In the genomic region with DNA sequence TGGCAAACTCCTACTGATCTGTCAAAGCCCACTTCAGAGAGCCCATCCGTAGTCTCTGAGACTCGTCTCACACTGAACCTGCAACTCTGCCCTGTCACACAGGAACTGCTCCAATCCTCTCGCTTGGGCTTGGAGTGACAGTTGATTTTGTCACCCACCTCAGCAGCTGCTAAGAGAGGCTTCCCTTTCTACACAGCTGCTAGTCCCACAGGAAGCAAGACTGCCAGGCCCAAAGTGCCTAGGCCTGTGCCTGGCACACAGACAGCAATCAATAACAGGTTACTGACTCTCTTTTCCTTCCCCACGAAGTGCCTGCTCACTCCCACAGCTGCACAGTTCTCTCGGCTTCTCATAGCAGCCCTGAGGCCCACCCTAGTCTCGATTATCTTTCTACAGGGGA, we compare ENCODE assay signal across 12 mouse cellular contexts. TPM values are rescaled to one million over a fixed set of nuclear protein-coding genes. Genes with fewer than 3 reads are reported as not detected.
DNase-seq lines count a peak whose midpoint lies in the region; ATAC-seq and TF ChIP-seq lines count a peak whose summit lies in the region.
"Had no signal": no experiment of that assay in that cellular context is flagged by ENCODE, and none has a peak within 500 bp of the region (broad histone marks: within the 10 kb centered on the region; RNA-seq: fewer than 3 reads in every experiment).

No protein-coding gene starts in this region.

- peaks cover 63% of the 10 kb centered on the region for H3K4me1 ChIP-seq in forebrain, embryonic 10.5 days
- H3K4me1 ChIP-seq in forebrain, embryonic 11.5 days (replicated peaks; ENCODE audit: control insufficient read depth, insufficient read depth, low read length), result peaks cover 19% of the 10 kb centered on the region
- H3K4me1 ChIP-seq in thymus, adult 2 months (replicated peaks; ENCODE audit: control insufficient read depth, insufficient read depth, low read length), result peaks cover 39% of the 10 kb centered on the region
- H3K4me1 ChIP-seq in midbrain, embryonic 16.5 days (ENCODE audit: control insufficient read depth, insufficient read depth, low read length), result peaks cover 28% of the 10 kb centered on the region
- H3K4me1 ChIP-seq in cerebellum, adult 2 months (ENCODE audit: control insufficient read depth, insufficient read depth, low read length), result no peaks in the 10 kb centered on the region

- no peak overlapping the region for H3K9ac ChIP-seq in forebrain, embryonic 11.5 days (ENCODE audit: low read length)
- no peak overlapping the region for H3K9ac ChIP-seq in midbrain, embryonic 16.5 days (ENCODE audit: low read depth, low read length)

- TF ChIP-seq POLR2A in thymus, adult 2 months (IDR thresholded peaks at IDR 0.05; ENCODE audit: control insufficient read depth, extremely low read depth, insufficient read depth, low read length, poor library complexity), result no peak
- TF ChIP-seq POLR2A in cerebellum, adult 2 months (IDR thresholded peaks at IDR 0.05; ENCODE audit: borderline replicate concordance, insufficient read depth, low read length), result no peak

- no peak for ATAC-seq in forebrain, embryonic 11.5 days (replicated peaks; ENCODE audit: low FRiP score)
- no peak for ATAC-seq in midbrain, embryonic 16.5 days

- TF ChIP-seq CTCF in thymus, adult 2 months (IDR thresholded peaks at IDR 0.05; ENCODE audit: borderline replicate concordance, control insufficient read depth, extremely low read depth, insufficient read depth, low read length, poor library complexity), result no peak
- TF ChIP-seq CTCF in cerebellum, adult 2 months (IDR thresholded peaks at IDR 0.05; ENCODE audit: borderline replicate concordance, insufficient read depth, low read depth, low read length), result no peak

- H3K27me3 ChIP-seq in forebrain, embryonic 10.5 days (ENCODE audit: poor library complexity, severe bottlenecking), result 0 out of 2 replicates have a peak, but pooled peaks cover 9% of the 10 kb centered on the region
- no peaks in the 10 kb centered on the region for H3K27me3 ChIP-seq in forebrain, embryonic 11.5 days (ENCODE audit: control insufficient read depth, insufficient read depth, low read length)
- H3K27me3 ChIP-seq in thymus, adult 2 months (ENCODE audit: control insufficient read depth, insufficient read depth, low read length), result no peaks in the 10 kb centered on the region
- no peaks in the 10 kb centered on the region for H3K27me3 ChIP-seq in midbrain, embryonic 16.5 days (ENCODE audit: control insufficient read depth, insufficient read depth, low read depth, low read length)
- H3K27me3 ChIP-seq in cerebellum, adult 2 months (ENCODE audit: control insufficient read depth, insufficient read depth, low read length), result no peaks in the 10 kb centered on the region

- no peaks in the 10 kb centered on the region for H3K9me3 ChIP-seq in forebrain, embryonic 10.5 days
- no peaks in the 10 kb centered on the region for H3K9me3 ChIP-seq in forebrain, embryonic 11.5 days (ENCODE audit: control insufficient read depth, low read length)
- no peaks in the 10 kb centered on the region for H3K9me3 ChIP-seq in midbrain, embryonic 16.5 days (replicated peaks; ENCODE audit: control insufficient read depth, low read length, poor library complexity, severe bottlenecking)

- intact Hi-C loops in left cerebral cortex, postnatal 10 days (cut with DNase I), result no loop called here

- no peak overlapping the region for H3K4me2 ChIP-seq in forebrain, embryonic 11.5 days (ENCODE audit: low read depth, low read length, severe bottlenecking)
- peak overlapping the region; percentile 91 for H3K4me2 ChIP-seq in midbrain, embryonic 16.5 days (ENCODE audit: low read length)

- H3K27ac ChIP-seq in forebrain, embryonic 10.5 days, result peak overlapping the region; percentile 99
- H3K27ac ChIP-seq in forebrain, embryonic 11.5 days (ENCODE audit: low read depth, low read length), result no peak overlapping the region
- peak overlapping the region; percentile 81 for H3K27ac ChIP-seq in thymus, adult 2 months (ENCODE audit: control insufficient read depth, insufficient read depth, low read length)
- no peak overlapping the region for H3K27ac ChIP-seq in midbrain, embryonic 16.5 days (ENCODE audit: low read length)
- H3K27ac ChIP-seq in cerebellum, adult 2 months (ENCODE audit: insufficient read depth, low read length), result no peak overlapping the region

- 81% methylated on average over 6 of the region's 6 CpGs for WGBS in forebrain, embryonic 10.5 days
- 71% methylated on average over 6 of the region's 6 CpGs for WGBS in forebrain, embryonic 11.5 days
- WGBS in thymus, adult 2 months, result 24% methylated on average over 6 of the region's 6 CpGs
- WGBS in midbrain, embryonic 16.5 days, result 76% methylated on average over 6 of the region's 6 CpGs
- WGBS in cerebellum, adult 2 months, result 83% methylated on average over 6 of the region's 6 CpGs

- H3K4me3 ChIP-seq in forebrain, embryonic 10.5 days, result peak overlapping the region; percentile 97; the same call in 1 of the 2 replicates
- H3K4me3 ChIP-seq in forebrain, embryonic 11.5 days (ENCODE audit: low read depth, low read length), result no peak overlapping the region
- no peak overlapping the region for H3K4me3 ChIP-seq in thymus, adult 2 months (ENCODE audit: control insufficient read depth, insufficient read depth, low read length)
- H3K4me3 ChIP-seq in midbrain, embryonic 16.5 days (ENCODE audit: low read depth, low read length), result no peak overlapping the region
- no peak overlapping the region for H3K4me3 ChIP-seq in cerebellum, adult 2 months (replicated peaks; ENCODE audit: insufficient read depth, low read depth, low read length)

- peaks cover 58% of the 10 kb centered on the region for H3K36me3 ChIP-seq in forebrain, embryonic 10.5 days (replicated peaks)
- H3K36me3 ChIP-seq in forebrain, embryonic 11.5 days (ENCODE audit: control insufficient read depth, insufficient read depth, low read length), result no peaks in the 10 kb centered on the region; the same call in 1 of the 2 replicates
- no peaks in the 10 kb centered on the region for H3K36me3 ChIP-seq in thymus, adult 2 months (ENCODE audit: control insufficient read depth, insufficient read depth, low read length)
- H3K36me3 ChIP-seq in midbrain, embryonic 16.5 days (ENCODE audit: control insufficient read depth, insufficient read depth, low read length), result 0 out of 2 replicates have a peak, but pooled peaks cover 4% of the 10 kb centered on the region

- DNase-seq in forebrain, embryonic 10.5 days (ENCODE audit: extremely low spot score, low spot score), result no peak
- DNase-seq in forebrain, embryonic 11.5 days (ENCODE audit: low spot score), result no peak
- DNase-seq in thymus, adult 2 months, result no peak
- no peak for DNase-seq in thymus, adult 18-20 months
- DNase-seq in cerebellum, adult 2 months, result no peak
- no peak for DNase-seq in left cerebral cortex, postnatal 10 days (ENCODE audit: extremely low spot score in 1 of 2, low spot score in 2 of 2)
- no peak for DNase-seq in layer of hippocampus, adult 9-11 months
- DNase-seq: adrenal gland, adult 2 months; cerebellum, adult 9-10 months; right cerebral cortex, postnatal 4 days had no signal

RNA-seq across cellular contexts. Expression of gene Ptprf, which starts 2.7 kb away (rescaled TPM):
- 99.7 and 102 TPM in 2 replicates for polyA plus RNA-seq in forebrain, embryonic 10.5 days (2016; fragmentation: Nextera tagmentation; extraction: Ambion mirVana)
- polyA plus RNA-seq in forebrain, embryonic 11.5 days (2014; fragmentation: Nextera tagmentation; extraction: Ambion mirVana), result 90.5 and 99.9 TPM in 2 replicates
- polyA plus RNA-seq in thymus, adult 2 months (2012; rRNA removed), result 165 and 202 TPM in 2 replicates
- polyA plus RNA-seq in midbrain, embryonic 16.5 days (2015; fragmentation: Nextera tagmentation; extraction: Ambion mirVana), result 78.9 and 85.5 TPM in 2 replicates
- polyA plus RNA-seq in cerebellum, adult 2 months (2012; rRNA removed), result 24.5 and 26.9 TPM in 2 replicates
- 100 to 1,000 TPM; 176 to 196 TPM for total RNA-seq in left cerebral cortex, postnatal 10 days (2021)
- total RNA-seq: granulocyte monocyte progenitor cell, adult 5-6 weeks had no signal

Comparison
In these comparisons a context has a peak if more than half of its experiments do, and no peak if none do; other contexts are left out.
1. H3K27ac ChIP-seq: peak in forebrain, embryonic 10.5 days (single experiment) and thymus, adult 2 months (single experiment); none in forebrain, embryonic 11.5 days (single experiment), midbrain, embryonic 16.5 days (single experiment) and cerebellum, adult 2 months (single experiment).